Mouse (Mus musculus) MN1 (cell line): Measurements from ENCODE around the gene Pigh.

Experiments used
- DNase-seq: peaks from one replicate; pipeline ENCODE4 v3.0.0-alpha.2; 2016; ENCODE audit warnings: low spot score

Pigh gene

DNA sequence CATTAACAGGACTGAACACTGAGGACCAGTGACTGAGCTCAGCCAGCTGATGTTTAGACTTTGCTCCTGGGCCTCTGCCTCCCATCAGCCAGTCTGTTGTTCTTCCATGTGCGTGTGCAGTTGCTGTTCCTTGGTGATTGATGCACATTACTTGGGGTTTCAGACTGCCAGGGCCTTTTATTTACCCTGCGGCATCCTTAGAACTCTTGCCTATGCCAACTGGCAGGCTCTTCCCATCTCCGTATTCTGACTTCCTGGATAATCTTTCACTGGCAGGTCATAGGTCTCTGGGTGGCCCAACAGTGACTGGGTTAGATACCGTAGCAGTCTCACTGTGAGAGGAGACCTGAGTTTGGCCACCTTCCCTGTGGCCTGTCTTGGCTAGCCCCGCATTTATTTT lies 21.9 kb downstream of the Pigh start:
- DNase-seq = no peak

DNA sequence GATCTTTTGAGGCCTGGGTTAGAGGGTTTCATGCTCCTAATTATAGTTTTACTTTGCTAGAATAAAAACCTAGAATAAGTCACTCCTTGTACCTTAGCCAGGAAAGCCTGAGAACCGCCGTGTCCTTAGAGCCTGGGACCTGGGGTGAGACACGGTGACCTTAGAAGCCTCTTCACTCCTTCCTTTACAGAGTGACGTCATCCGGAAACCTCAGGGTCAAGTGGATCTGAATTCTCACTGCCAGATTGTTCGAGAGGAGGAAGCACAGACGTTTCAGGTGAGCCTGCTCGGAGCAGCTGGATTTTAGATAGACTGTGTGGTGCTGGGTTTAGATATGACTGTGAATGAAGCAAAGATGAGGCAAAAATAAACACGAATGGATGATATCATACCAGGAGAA lies 23.0 kb downstream of the Pigh start:
- no peak for DNase-seq

DNA sequence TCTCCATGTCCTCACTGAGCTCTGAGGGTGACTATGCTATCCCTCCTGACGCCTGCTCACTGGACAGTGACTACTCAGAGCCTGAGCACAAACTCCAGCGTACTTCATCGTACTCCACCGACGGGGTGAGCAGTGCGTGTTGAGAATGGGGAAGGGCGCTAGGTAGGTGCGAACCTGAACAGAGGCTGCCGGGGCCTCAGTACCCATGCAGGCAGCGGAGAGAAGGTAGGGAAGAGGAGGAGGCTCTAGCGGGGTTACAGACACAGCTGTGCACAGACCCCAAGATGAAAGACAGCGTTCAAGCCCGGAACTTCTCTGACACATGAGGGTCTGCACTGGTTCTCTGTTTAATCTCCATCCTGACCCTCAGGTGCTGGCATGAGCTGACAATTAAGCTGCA lies 25.0 kb downstream of the Pigh start:
- no peak for DNase-seq

- DNase-seq = no peak
Measured at GRCm38 (mm10) chr12:79060766-79061652, 28.4 kb downstream of the Pigh start.

DNA sequence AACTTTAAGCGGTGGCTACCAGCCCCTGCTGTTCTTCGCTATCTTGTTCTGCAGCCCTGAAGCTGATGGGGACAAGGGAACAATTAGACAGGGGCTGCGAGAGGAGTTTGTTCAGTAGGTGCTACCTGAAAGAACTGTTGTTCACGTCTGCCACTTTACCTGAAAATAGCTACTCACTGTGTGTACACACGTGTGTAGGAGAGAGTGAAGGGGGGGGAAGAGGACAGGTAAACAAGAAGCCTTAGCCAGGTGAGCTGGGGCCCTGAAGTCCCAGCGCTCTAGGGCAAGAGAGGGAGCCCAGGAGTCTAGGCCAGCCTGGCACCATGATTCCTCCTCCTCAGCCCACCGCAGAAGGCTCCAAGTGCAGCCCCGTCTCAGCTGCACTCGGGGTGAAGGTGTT lies 29.3 kb downstream of the Pigh start:
- no peak for DNase-seq

GRCm38 (mm10) chr12:79059573-79059972 lies 29.9 kb downstream of the Pigh start:
- no peak for DNase-seq

- peak; percentile 72 for DNase-seq
Measured at GRCm38 (mm10) chr12:79055276-79055675, 34.2 kb downstream of the Pigh start.

DNA sequence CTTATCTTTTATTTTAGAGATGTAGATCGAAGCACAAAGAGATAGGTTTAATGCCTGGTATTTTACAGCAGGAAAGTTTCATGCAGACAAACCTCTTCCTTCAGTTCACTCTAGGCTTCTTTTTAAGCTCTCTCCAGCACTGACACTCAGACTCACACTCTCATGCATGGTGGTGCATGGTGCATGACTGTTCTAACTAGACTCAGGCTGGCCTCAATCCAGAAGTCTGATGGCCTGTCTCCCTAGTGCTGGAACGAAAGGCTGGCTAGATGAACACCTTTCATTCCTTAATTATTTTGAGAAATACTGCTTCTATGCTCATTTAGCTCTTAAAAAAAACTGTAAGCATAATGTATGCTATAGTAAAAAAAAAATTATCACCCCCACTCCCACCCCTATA lies 37.4 kb downstream of the Pigh start:
- DNase-seq = no peak

DNA sequence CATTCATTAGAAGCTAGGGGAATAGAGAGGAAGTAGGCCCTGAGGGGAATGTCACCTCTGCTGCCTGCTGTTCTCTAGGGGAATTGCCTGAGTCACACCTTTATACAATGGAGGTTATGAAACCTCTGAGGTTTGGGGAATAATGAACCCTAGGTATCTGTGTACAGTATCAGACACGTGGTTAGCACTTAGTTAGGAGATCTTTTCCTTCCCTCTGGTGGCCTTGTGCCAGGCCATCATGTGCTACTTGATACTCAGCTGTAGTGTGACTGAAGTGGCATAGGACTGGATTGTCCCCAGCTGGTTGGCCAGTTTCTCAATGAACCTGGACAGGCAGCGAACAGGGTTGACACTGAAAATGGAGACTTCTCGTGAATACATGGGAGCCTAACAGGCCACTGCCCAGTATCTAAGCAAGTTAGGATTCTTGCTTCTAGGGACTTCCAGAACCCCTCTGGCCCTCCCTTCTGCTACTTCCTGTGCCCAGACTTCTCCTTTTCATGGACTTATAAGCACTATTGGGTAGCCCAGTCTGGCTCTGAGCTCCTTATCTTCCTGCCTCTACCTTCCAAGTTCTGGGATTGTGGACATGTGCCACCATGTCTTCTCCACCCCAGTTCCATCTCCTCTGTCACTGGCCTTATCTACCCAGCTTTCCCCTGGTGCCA lies 38.8 kb downstream of the Pigh start:
- no peak for DNase-seq

DNA sequence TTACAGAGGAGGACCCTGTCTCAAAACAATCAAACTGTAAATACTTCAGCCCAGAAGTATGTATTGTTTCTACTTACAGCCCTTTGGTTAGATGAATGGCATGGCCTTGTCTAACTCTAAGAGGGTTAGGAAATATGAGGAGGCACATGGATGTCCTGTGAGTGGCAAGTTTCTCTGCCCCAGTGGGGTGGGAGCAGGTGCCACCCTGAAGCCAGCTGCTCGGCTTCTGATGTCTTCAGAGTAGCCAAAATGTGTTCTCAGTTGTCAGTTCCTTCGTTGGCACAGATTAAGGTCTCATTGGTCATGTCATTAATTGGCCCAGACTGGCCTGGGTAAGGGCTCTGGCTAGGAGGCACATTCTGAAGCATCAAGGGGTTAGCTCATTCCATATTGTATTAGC lies 39.6 kb downstream of the Pigh start:
- no peak for DNase-seq

- no peak for DNase-seq
Measured at GRCm38 (mm10) chr12:79048898-79049297, 40.6 kb downstream of the Pigh start.

GRCm38 (mm10) chr12:79047203-79047602 lies 42.2 kb downstream of the Pigh start:
- DNase-seq = no peak

- peak; percentile 49 for DNase-seq
Measured at GRCm38 (mm10) chr12:79046171-79046570, 43.3 kb downstream of the Pigh start.

DNA sequence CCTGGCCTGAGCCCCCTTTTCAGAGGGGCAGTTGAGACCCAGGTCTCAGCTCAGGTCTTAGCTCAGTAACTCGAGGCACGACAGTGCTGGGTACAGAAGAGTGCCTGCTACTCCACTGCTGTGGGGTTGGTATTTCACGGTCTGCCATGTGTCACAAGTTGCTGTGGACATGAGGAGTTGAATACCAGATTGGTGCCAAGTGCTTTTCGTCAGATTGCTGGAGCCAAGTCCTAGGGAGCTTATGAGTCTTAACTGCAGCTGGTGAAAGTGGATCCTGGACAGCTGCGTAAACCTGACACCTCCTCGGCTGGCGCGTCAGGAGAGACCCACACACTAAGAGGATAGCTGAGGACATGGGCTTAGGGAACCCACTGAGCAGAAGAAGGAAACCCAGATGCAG lies 44.8 kb downstream of the Pigh start:
- no peak for DNase-seq

DNA sequence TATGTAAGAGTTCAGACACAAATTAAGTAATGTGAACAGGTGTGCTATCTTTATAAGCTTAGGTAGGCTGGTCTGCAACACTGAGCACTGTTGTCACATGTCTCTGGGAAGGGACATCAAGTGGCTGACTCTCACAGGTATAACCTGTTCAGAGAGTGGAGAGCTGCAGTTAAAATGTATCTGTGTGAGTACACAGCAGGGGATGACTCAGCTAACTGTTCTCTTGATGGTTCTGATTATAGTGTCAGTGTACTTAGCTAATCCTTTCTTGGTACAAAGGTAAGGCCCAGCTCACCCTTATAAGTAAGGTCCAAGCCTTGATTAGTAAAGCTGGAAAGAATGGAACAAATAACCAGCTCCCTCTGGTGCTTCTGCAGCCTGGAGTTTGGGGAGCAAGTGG lies 48.0 kb downstream of the Pigh start:
- no peak for DNase-seq

DNA sequence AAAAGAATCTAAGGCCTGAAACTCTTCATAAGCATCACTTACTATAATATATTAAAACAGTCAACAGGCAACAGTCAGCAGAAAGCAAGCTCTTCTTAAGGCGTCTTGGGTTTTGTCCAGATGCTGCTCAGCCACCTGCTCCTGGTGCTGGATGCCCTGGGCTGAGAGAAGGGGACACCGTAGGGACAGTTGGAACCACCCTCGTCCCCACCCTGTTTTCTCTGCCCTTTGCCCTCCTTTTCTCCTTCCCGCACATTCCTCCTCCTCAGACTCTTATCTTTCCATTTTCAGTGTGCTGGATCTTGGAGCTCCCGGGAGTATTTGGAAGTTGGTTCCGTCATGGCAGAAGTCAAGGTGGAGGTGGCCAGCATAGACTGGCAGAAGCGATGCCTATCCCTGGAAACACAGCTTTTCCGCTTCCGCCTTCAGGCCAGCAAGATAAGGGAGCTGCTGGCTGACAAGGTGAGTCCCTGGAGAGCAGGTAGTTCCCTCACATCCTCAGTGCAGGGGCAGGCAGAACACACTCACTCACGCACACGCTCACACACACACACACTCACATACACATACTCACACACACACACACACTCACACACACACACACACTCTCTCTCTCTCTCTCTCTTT lies 49.1 kb downstream of the Pigh start:
- DNase-seq = no peak

GRCm38 (mm10) chr12:79039708-79040107 lies 49.7 kb downstream of the Pigh start:
- no peak for DNase-seq

- DNase-seq = no peak
Measured at GRCm38 (mm10) chr12:79035349-79035748, 54.1 kb downstream of the Pigh start.

GRCm38 (mm10) chr12:79034331-79034730 lies 55.1 kb downstream of the Pigh start:
- DNase-seq = no peak
